Mouse (Mus musculus): Measurements from ENCODE around the gene Tnrc6b.

DNA sequence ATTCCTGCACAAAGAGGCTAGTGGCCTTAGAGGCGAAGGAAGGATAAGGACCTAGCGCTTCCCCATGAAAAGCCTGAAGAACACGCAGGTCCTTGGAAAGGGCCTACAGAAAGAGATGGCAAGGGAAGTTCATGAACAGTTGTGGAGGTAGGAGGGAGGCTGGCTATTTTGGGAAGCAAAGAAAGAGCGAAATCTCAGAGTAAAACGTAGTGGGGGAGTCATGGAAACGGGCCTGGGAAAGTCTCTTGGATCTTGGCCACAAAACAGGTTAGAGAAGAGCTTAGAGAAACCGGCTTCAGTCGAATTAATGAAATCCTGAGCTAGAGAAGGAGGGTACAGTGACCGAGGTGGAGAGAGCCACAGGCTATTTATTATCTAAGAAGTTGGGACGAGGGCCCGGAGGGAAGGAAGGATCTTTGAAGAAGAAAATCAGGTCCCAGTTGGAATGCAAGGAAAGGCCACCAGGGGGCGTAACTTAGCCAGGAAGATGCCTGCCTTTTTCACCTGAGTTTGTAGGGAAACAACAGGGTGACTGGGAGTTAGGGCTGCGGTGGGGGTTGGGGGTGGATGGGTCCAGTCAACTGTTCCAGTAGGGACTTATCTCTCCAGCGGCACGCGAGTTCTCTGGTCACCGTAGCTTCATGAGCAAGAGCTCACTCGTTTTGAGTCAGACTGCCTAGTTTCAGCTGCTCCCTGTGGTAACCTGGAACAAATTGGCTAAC lies 5.1 kb upstream of the Tnrc6b start:
- TF ChIP-seq POLR2A (IDR thresholded peaks at IDR 0.05; ENCODE audit: insufficient read length, low read depth): no peak
- no peak for TF ChIP-seq E2F4 (IDR thresholded peaks at IDR 0.05; ENCODE audit: insufficient read depth)
- TF ChIP-seq USF1 (IDR thresholded peaks at IDR 0.05; ENCODE audit: low read depth): no peak
- no peak for TF ChIP-seq MAX (IDR thresholded peaks at IDR 0.05; ENCODE audit: low read depth)
- TF ChIP-seq MYOG (IDR thresholded peaks at IDR 0.05; ENCODE audit: control insufficient read depth in 1 of 3, insufficient read depth in 1 of 3, insufficient read length in 2 of 3, low read depth in 2 of 3): peak in 1 of 3 experiments; percentile 11
- TF ChIP-seq REST (IDR thresholded peaks at IDR 0.05; ENCODE audit: insufficient read depth, insufficient read length): no peak
- no peak for TF ChIP-seq TCF3 (IDR thresholded peaks at IDR 0.05; ENCODE audit: insufficient read length, low read depth)
- no peak for TF ChIP-seq POLR2AphosphoS2 (IDR thresholded peaks at IDR 0.05; ENCODE audit: insufficient read length, low read depth)
- no peak for TF ChIP-seq TCF12 (IDR thresholded peaks at IDR 0.05; ENCODE audit: insufficient read depth, poor library complexity, severe bottlenecking)
- peak in 1 of 3 experiments; percentile 1 for TF ChIP-seq MYOD1 (IDR thresholded peaks at IDR 0.05; ENCODE audit: control insufficient read depth in 1 of 3, insufficient read length in 2 of 3, low read depth in 2 of 3)
- TF ChIP-seq CEBPB (IDR thresholded peaks at IDR 0.05; ENCODE audit: insufficient read depth, poor library complexity, severe bottlenecking): no peak
